Mouse (Mus musculus) brown adipose tissue, adult 24 weeks (tissue): ENCODE data around the gene Pold3. TPM values are rescaled to one million over a fixed set of nuclear protein-coding genes. Genes with fewer than 3 reads are reported as not detected.
"Not testable (repeated sequence)": the region's sequence is repeated elsewhere in the genome, so short reads cannot be mapped to it uniquely, and the experiment has no call there.

Experiments
- H3K27ac ChIP-seq: fragments of 200-500 bp; replicated peaks from 2 replicates; pipeline ENCODE4 v1.5.1; 2012; ENCODE audit warnings: low read depth, mild to moderate bottlenecking, low read length
- H3K4me1 ChIP-seq: fragments of 200-500 bp; 2 replicates; pipeline ENCODE4 v1.6.1; 2012; ENCODE audit warnings: low read length, mixed read lengths; ENCODE audit not compliant: control insufficient read depth, insufficient read depth, insufficient read length
- H3K4me3 ChIP-seq: fragments of 200-500 bp; 2 replicates; pipeline ENCODE4 v1.5.1; 2012; ENCODE audit warnings: low read depth, mild to moderate bottlenecking, low read length, moderate library complexity; ENCODE audit not compliant: insufficient read depth
- polyA plus RNA-seq: library from polyadenylated mRNA; stranded (reverse); fragments of >200 nt; gene quantifications from 2 replicates; pipeline ENCODE4 v1.2.4, GENCODE M21; 2012; ENCODE audit not compliant: missing spikeins, insufficient read depth, insufficient read length

Pold3 gene
- polyA plus RNA-seq, 1 experiment: 8.1 TPM

GRCm38 (mm10) chr7:100080087-100080781 is 41.1 kb downstream of the Pold3 start:
- Histone ChIP-seq H3K4me1 (no peaks in the 10 kb centered on the region), H3K4me3 (no peak overlapping the region), H3K27ac (no peak overlapping the region)

- Histone ChIP-seq H3K27ac (no peak overlapping the region), H3K4me1 (no peaks in the 10 kb centered on the region), H3K4me3 (no peak overlapping the region)
Measured at GRCm38 (mm10) chr7:100077071-100077470, 44.3 kb downstream of the Pold3 start.

DNA sequence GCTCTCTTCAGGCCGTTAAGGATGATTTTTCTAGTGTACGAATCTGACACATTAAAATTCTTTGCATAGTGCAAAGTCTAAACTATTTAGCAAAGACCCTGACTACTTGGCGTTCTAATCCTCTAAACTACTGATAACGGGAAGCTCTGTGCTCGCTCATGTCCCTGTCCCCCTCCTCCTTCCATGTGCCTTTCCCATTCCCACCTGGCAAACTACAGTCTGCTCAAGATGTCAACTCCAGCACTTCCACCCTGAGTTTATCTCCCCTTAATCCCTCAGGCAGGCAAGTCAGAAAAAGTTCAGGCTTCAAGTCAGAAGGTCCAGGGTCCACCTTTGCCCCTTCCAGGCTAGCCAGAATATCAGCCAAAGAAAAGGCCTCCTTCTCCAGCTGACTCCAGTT is 45.1 kb downstream of the Pold3 start:
- Histone ChIP-seq H3K4me3 (no peak overlapping the region), H3K27ac (no peak overlapping the region), H3K4me1 (no peaks in the 10 kb centered on the region)

DNA sequence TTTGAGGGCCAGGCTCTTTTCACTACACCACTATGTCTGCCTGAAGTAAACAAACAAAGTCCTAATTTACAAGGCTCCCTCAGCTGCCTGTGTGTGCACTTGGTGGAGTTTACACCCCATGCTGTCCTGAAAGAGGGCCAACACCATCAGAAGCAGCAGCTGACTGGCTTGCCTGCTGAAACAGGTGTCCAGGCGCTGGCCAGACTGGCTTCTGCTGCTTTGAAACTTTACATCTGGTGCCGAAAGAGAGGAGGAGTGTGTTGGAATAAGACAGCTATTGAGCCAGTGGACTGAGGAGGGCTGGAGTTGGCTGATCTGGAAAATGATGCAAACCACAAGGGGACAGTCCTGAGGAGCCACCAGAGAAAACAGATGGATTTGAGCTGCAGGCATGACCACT is 47.4 kb downstream of the Pold3 start:
- H3K27ac ChIP-seq: no peak overlapping the region
- H3K4me1 ChIP-seq: no peaks in the 10 kb centered on the region
- no peak overlapping the region for H3K4me3 ChIP-seq

GRCm38 (mm10) chr7:100052991-100053390 is 68.4 kb downstream of the Pold3 start:
- not testable (repeated sequence) for H3K27ac ChIP-seq, H3K4me1 ChIP-seq, H3K4me3 ChIP-seq

DNA sequence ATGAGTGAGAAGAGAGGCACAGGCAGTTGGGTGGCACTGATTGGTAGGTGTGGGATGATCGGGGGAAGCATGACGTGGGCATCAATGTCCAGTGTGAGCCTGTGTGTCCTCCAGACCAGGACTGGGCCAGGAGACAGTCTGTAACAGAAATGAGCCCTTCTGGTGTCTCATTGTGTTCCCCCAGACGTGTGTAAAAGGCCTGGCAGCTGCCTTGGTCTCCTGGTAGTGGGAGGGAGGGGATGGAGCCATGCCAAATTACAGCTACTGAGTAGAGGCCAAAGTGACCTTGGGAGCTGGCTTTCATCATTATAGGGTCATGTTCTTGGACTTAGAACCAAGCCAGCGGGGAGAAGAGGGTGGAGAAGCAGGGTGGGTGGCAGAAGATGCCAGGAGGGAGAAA is 69.5 kb downstream of the Pold3 start:
- H3K4me3 ChIP-seq: no peak overlapping the region
- no peaks in the 10 kb centered on the region for H3K4me1 ChIP-seq
- H3K27ac ChIP-seq: no peak overlapping the region

GRCm38 (mm10) chr7:100046486-100046885 is 74.9 kb downstream of the Pold3 start:
- H3K27ac ChIP-seq: no peak overlapping the region
- H3K4me3 ChIP-seq: no peak overlapping the region

DNA sequence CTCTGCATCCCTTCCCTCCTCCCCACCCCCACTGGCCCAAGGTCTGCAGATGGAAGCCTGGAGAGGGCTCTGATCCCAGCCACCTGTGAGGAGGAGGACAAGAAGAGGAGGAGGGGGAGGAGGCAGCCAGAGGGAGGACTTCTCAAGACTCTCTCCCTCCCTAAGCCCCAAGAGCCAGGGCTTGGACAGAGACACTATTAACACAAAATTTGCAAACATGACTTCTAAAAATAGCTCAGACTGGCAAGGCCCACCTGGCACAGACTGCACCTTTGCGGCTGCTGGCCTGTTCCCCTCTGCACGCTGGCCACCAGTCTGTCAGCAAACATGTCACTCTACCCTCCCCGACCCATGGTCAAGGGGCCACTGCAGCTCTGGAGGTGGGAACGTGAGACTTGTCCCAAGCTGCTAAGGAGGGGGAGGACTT is 77.7 kb downstream of the Pold3 start:
- Histone ChIP-seq H3K4me1 (no peaks in the 10 kb centered on the region), H3K27ac (no peak overlapping the region), H3K4me3 (no peak overlapping the region)

More at GRCm38 (mm10) chr7:100046486-100046885, 74.9 kb downstream of the Pold3 start:
- H3K4me1 ChIP-seq: no peaks in the 10 kb centered on the region

DNA sequence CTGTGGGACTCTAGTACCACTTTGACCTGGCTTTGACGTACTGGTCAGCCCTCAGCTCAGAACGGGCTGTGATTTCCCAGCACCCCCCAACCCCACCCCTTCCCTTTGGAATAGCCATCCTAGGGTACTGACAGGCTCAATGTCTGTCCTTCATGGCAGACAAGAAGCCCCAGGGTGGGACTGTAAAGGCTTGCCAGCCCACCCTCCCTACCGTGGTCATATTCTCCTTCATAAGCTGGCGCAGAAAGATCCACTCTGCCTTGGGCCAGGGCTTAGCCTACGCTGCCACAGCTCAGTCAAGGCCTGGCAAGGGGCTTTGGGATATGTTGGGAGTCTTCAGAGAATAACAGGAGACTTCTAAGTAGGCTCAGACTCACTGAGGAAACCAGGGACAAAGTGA is 78.3 kb downstream of the Pold3 start:
- Histone ChIP-seq H3K4me1 (no peaks in the 10 kb centered on the region), H3K4me3 (no peak overlapping the region), H3K27ac (no peak overlapping the region)

GRCm38 (mm10) chr7:100042120-100042519 is 79.2 kb downstream of the Pold3 start:
- Histone ChIP-seq H3K4me3 (no peak overlapping the region), H3K4me1 (no peaks in the 10 kb centered on the region)

DNA sequence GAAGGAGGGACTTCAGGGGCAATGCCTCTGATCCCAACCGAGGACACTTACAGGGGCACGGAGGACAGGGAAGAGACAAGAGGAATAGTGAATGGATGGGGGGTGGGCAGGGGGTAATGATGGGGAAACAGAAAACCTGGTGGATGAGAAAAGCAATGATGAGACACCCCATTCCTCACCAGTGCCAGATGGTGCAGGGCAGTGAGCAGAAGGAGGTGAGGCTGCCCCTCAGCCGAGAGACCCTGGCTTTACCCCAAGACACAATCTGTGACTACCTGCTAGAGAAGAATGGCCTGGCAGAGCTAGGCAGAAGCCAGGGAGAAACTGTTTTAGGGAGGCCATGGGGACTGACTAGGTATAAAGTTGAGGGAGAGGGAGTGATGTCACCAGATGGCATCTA is 84.9 kb downstream of the Pold3 start:
- Histone ChIP-seq H3K4me3 (no peak overlapping the region), H3K4me1 (no peaks in the 10 kb centered on the region), H3K27ac (no peak overlapping the region)

More at GRCm38 (mm10) chr7:100042120-100042519, 79.2 kb downstream of the Pold3 start:
- H3K27ac ChIP-seq: no peak overlapping the region

- no peak overlapping the region for H3K4me3 ChIP-seq
- no peak overlapping the region for H3K27ac ChIP-seq
- no peaks in the 10 kb centered on the region for H3K4me1 ChIP-seq
Measured at GRCm38 (mm10) chr7:100036050-100036449, 85.3 kb downstream of the Pold3 start.

- Histone ChIP-seq H3K27ac (no peak overlapping the region), H3K4me1 (no peaks in the 10 kb centered on the region), H3K4me3 (no peak overlapping the region)
Measured at GRCm38 (mm10) chr7:100034815-100035463, 86.4 kb downstream of the Pold3 start.

- H3K4me3 ChIP-seq: no peak overlapping the region
- no peak overlapping the region for H3K27ac ChIP-seq
- H3K4me1 ChIP-seq: no peaks in the 10 kb centered on the region
Measured at GRCm38 (mm10) chr7:100033672-100034071, 87.7 kb downstream of the Pold3 start.
